Mouse (Mus musculus): ENCODE measurements around the gene Atp1a4. TPM values are rescaled to one million over a fixed set of nuclear protein-coding genes. Genes with fewer than 3 reads are reported as not detected.
A peak's percentile ranks its signal among the peaks of the same experiment; 100 is the strongest.

The Atp1a4 gene
- polyA plus RNA-seq, 1 experiment from 2014 or later: not detected

- peaks cover 89% of the 10 kb centered on the region for H3K36me3 ChIP-seq (replicated peaks)
Observed at GRCm38 (mm10) chr1:172198316-172198715, 59.9 kb downstream of the Atp1a4 start.

GRCm38 (mm10) chr1:172197851-172198250 lies 60.4 kb downstream of the Atp1a4 start:
- H3K27ac ChIP-seq: 0 out of 2 replicates have a peak overlapping the region, but pooled peaks have one; percentile 30
- peaks cover 42% of the 10 kb centered on the region for H3K4me1 ChIP-seq
- no peak for DNase-seq (ENCODE audit: extremely low spot score, low spot score)
- no peaks in the 10 kb centered on the region for H3K9me3 ChIP-seq
- whole genome bisulfite sequencing: 85% methylated on average over 5 of the region's 5 CpGs
- peaks cover 89% of the 10 kb centered on the region for H3K36me3 ChIP-seq (replicated peaks)
- no peak overlapping the region for H3K4me3 ChIP-seq
- H3K27me3 ChIP-seq (ENCODE audit: poor library complexity, severe bottlenecking): no peaks in the 10 kb centered on the region

More at GRCm38 (mm10) chr1:172198316-172198715, 59.9 kb downstream of the Atp1a4 start:
- no peak overlapping the region for H3K4me3 ChIP-seq
- H3K4me1 ChIP-seq: peaks cover 47% of the 10 kb centered on the region
- no peak for DNase-seq (ENCODE audit: extremely low spot score, low spot score)
- 94% methylated on average over 8 of the region's 8 CpGs for WGBS
- H3K27ac ChIP-seq: no peak overlapping the region
- H3K9me3 ChIP-seq: no peaks in the 10 kb centered on the region
- H3K27me3 ChIP-seq (ENCODE audit: poor library complexity, severe bottlenecking): no peaks in the 10 kb centered on the region

- 91% methylated on average over 3 of the region's 3 CpGs for WGBS
Observed at GRCm38 (mm10) chr1:172197146-172197545, 61.1 kb downstream of the Atp1a4 start.

GRCm38 (mm10) chr1:172194435-172194834 lies 63.8 kb downstream of the Atp1a4 start:
- WGBS: 87% methylated on average over 8 of the region's 8 CpGs
- H3K36me3 ChIP-seq (replicated peaks): peaks cover 95% of the 10 kb centered on the region
- no peaks in the 10 kb centered on the region for H3K9me3 ChIP-seq
- DNase-seq (ENCODE audit: extremely low spot score, low spot score): no peak
- H3K27ac ChIP-seq: 0 out of 2 replicates have a peak overlapping the region, but pooled peaks have one; percentile 40
- H3K4me1 ChIP-seq: peaks cover 8% of the 10 kb centered on the region; the same call in 1 of the 2 replicates
- no peaks in the 10 kb centered on the region for H3K27me3 ChIP-seq (ENCODE audit: poor library complexity, severe bottlenecking)
- H3K4me3 ChIP-seq: no peak overlapping the region

More at GRCm38 (mm10) chr1:172197146-172197545, 61.1 kb downstream of the Atp1a4 start:
- DNase-seq (ENCODE audit: extremely low spot score, low spot score): no peak
- Histone ChIP-seq H3K4me1 (peaks cover 35% of the 10 kb centered on the region), H3K27ac (no peak overlapping the region), H3K9me3 (no peaks in the 10 kb centered on the region), H3K4me3 (no peak overlapping the region), H3K36me3 (replicated peaks) (peaks cover 95% of the 10 kb centered on the region), H3K27me3 (ENCODE audit: poor library complexity, severe bottlenecking) (no peaks in the 10 kb centered on the region)

GRCm38 (mm10) chr1:172192217-172192616 lies 66.0 kb downstream of the Atp1a4 start:
- Histone ChIP-seq H3K9me3 (no peaks in the 10 kb centered on the region), H3K27ac (no peak overlapping the region), H3K36me3 (replicated peaks) (peaks cover 96% of the 10 kb centered on the region), H3K4me1 (peaks cover 8% of the 10 kb centered on the region; the same call in 1 of the 2 replicates), H3K27me3 (ENCODE audit: poor library complexity, severe bottlenecking) (no peaks in the 10 kb centered on the region), H3K4me3 (no peak overlapping the region)
- no peak for DNase-seq (ENCODE audit: extremely low spot score, low spot score)
- WGBS: 95% methylated on average over 3 of the region's 3 CpGs

GRCm38 (mm10) chr1:172191578-172191977 lies 66.6 kb downstream of the Atp1a4 start:
- Histone ChIP-seq H3K4me3 (no peak overlapping the region), H3K27me3 (ENCODE audit: poor library complexity, severe bottlenecking) (no peaks in the 10 kb centered on the region), H3K9me3 (no peaks in the 10 kb centered on the region), H3K27ac (no peak overlapping the region), H3K36me3 (replicated peaks) (peaks cover 96% of the 10 kb centered on the region), H3K4me1 (peaks cover 8% of the 10 kb centered on the region; the same call in 1 of the 2 replicates)
- 87% methylated on average over 2 of the region's 2 CpGs for WGBS
- DNase-seq (ENCODE audit: extremely low spot score, low spot score): no peak

GRCm38 (mm10) chr1:172188891-172189290 lies 69.3 kb downstream of the Atp1a4 start:
- Histone ChIP-seq H3K4me1 (no peaks in the 10 kb centered on the region), H3K9me3 (no peaks in the 10 kb centered on the region), H3K4me3 (no peak overlapping the region), H3K27ac (no peak overlapping the region), H3K27me3 (ENCODE audit: poor library complexity, severe bottlenecking) (no peaks in the 10 kb centered on the region), H3K36me3 (replicated peaks) (peaks cover 93% of the 10 kb centered on the region)
- peak; percentile 21 for DNase-seq (ENCODE audit: extremely low spot score, low spot score)
- 78% methylated on average over 4 of the region's 4 CpGs for WGBS

- Histone ChIP-seq H3K4me1 (no peaks in the 10 kb centered on the region), H3K36me3 (replicated peaks) (peaks cover 95% of the 10 kb centered on the region), H3K27ac (no peak overlapping the region), H3K4me3 (no peak overlapping the region), H3K27me3 (ENCODE audit: poor library complexity, severe bottlenecking) (no peaks in the 10 kb centered on the region), H3K9me3 (no peaks in the 10 kb centered on the region)
- 96% methylated on average over 10 of the region's 10 CpGs for WGBS
- no peak for DNase-seq (ENCODE audit: extremely low spot score, low spot score)
Observed at GRCm38 (mm10) chr1:172186401-172187289, 71.6 kb downstream of the Atp1a4 start.

GRCm38 (mm10) chr1:172183915-172184314 lies 74.3 kb downstream of the Atp1a4 start:
- Histone ChIP-seq H3K27ac (no peak overlapping the region), H3K4me3 (no peak overlapping the region), H3K9me3 (no peaks in the 10 kb centered on the region), H3K36me3 (replicated peaks) (peaks cover 94% of the 10 kb centered on the region), H3K4me1 (no peaks in the 10 kb centered on the region), H3K27me3 (ENCODE audit: poor library complexity, severe bottlenecking) (no peaks in the 10 kb centered on the region)
- no peak for DNase-seq (ENCODE audit: extremely low spot score, low spot score)

- 99% methylated on average over 6 of the region's 6 CpGs for WGBS
- no peak for DNase-seq (ENCODE audit: extremely low spot score, low spot score)
- Histone ChIP-seq H3K27me3 (ENCODE audit: poor library complexity, severe bottlenecking) (no peaks in the 10 kb centered on the region), H3K4me3 (no peak overlapping the region), H3K4me1 (no peaks in the 10 kb centered on the region), H3K36me3 (replicated peaks) (peaks cover 94% of the 10 kb centered on the region), H3K27ac (no peak overlapping the region), H3K9me3 (no peaks in the 10 kb centered on the region)
Observed at GRCm38 (mm10) chr1:172183056-172183455, 75.2 kb downstream of the Atp1a4 start.

- no peak overlapping the region for H3K4me3 ChIP-seq
- H3K27ac ChIP-seq: no peak overlapping the region
- DNase-seq (ENCODE audit: extremely low spot score, low spot score): no peak
- no peaks in the 10 kb centered on the region for H3K4me1 ChIP-seq
- peaks cover 93% of the 10 kb centered on the region for H3K36me3 ChIP-seq (replicated peaks)
- no peaks in the 10 kb centered on the region for H3K9me3 ChIP-seq
- H3K27me3 ChIP-seq (ENCODE audit: poor library complexity, severe bottlenecking): no peaks in the 10 kb centered on the region
- 91% methylated on average over 3 of the region's 3 CpGs for WGBS
Observed at GRCm38 (mm10) chr1:172181777-172182176, 76.4 kb downstream of the Atp1a4 start.

GRCm38 (mm10) chr1:172180881-172181280 lies 77.3 kb downstream of the Atp1a4 start:
- Histone ChIP-seq H3K9me3 (no peaks in the 10 kb centered on the region), H3K4me1 (no peaks in the 10 kb centered on the region), H3K36me3 (replicated peaks) (peaks cover 93% of the 10 kb centered on the region), H3K27ac (no peak overlapping the region), H3K4me3 (no peak overlapping the region), H3K27me3 (ENCODE audit: poor library complexity, severe bottlenecking) (no peaks in the 10 kb centered on the region)
- DNase-seq (ENCODE audit: extremely low spot score, low spot score): no peak
- WGBS: 89% methylated on average over 4 of the region's 4 CpGs

- DNase-seq (ENCODE audit: extremely low spot score, low spot score): no peak
- Histone ChIP-seq H3K27ac (no peak overlapping the region), H3K9me3 (no peaks in the 10 kb centered on the region), H3K27me3 (ENCODE audit: poor library complexity, severe bottlenecking) (no peaks in the 10 kb centered on the region), H3K4me1 (no peaks in the 10 kb centered on the region), H3K36me3 (replicated peaks) (peaks cover 96% of the 10 kb centered on the region), H3K4me3 (no peak overlapping the region)
- WGBS: 91% methylated on average over 7 of the region's 7 CpGs
Observed at GRCm38 (mm10) chr1:172179102-172179501, 79.1 kb downstream of the Atp1a4 start.

Measured in forebrain, embryonic 10.5 days (tissue).